ENCODE assay signal across 8 mouse cellular contexts in the genomic region with DNA sequence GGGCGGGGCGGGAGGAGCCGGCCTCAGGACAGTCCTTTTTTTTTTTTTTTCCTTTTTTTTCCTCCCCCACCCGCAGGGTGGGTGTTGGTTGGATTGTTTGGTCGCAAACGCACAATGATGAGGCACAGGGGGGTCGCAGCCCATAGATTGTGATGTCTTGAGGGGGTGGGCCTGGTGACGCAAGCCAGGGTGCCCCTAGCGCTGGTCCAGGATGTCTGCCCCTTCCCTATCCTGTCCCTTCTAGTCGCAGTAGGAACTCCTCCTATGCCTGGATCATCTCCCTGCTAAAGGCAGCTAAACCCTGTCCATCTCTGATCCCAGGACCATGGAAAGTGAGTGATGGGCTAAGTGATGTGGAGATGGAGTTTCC. TPM values are rescaled to one million over a fixed set of nuclear protein-coding genes. Genes with fewer than 3 reads are reported as not detected.
A peak's percentile ranks its signal among the peaks of the same experiment; 100 is the strongest.
DNase-seq lines count a peak whose midpoint lies in the region; ATAC-seq and TF ChIP-seq lines count a peak whose summit lies in the region.

No protein-coding gene starts in this region.

- no peak for TF ChIP-seq POLR2A in kidney, adult 2 months (IDR thresholded peaks at IDR 0.05; ENCODE audit: low read depth, low read length)
- no peak for TF ChIP-seq POLR2A in cortical plate, adult 2 months (IDR thresholded peaks at IDR 0.05; ENCODE audit: extremely low read depth, insufficient read depth, low read length)
- TF ChIP-seq POLR2A in thymus, adult 2 months (IDR thresholded peaks at IDR 0.05; ENCODE audit: control insufficient read depth, extremely low read depth, insufficient read depth, low read length, poor library complexity) = no peak

- H3K27me3 ChIP-seq in kidney, adult 2 months (replicated peaks; ENCODE audit: control insufficient read depth, insufficient read depth, low read length) = no peaks in the 10 kb centered on the region
- no peaks in the 10 kb centered on the region for H3K27me3 ChIP-seq in hindbrain, embryonic 15.5 days
- no peaks in the 10 kb centered on the region for H3K27me3 ChIP-seq in midbrain, postnatal 0 days (ENCODE audit: insufficient read depth, low read length)
- H3K27me3 ChIP-seq in thymus, adult 2 months (ENCODE audit: control insufficient read depth, insufficient read depth, low read length) = no peaks in the 10 kb centered on the region; the same call in 1 of the 2 replicates

- peak overlapping the region; percentile 86 for H3K9ac ChIP-seq in hindbrain, embryonic 15.5 days
- H3K9ac ChIP-seq in midbrain, postnatal 0 days (replicated peaks; ENCODE audit: low read length, poor library complexity, severe bottlenecking) = peak overlapping the region; percentile 90

- peak; percentile 60 for ATAC-seq in hindbrain, embryonic 15.5 days (ENCODE audit: low FRiP score, low read depth)
- ATAC-seq in midbrain, postnatal 0 days (ENCODE audit: low FRiP score) = peak; percentile 53

- H3K4me1 ChIP-seq in kidney, adult 2 months (ENCODE audit: control insufficient read depth, insufficient read depth, low read length) = peaks cover 24% of the 10 kb centered on the region
- H3K4me1 ChIP-seq in cortical plate, adult 2 months (ENCODE audit: control insufficient read depth, insufficient read depth, low read length) = no peaks in the 10 kb centered on the region; the same call in 1 of the 2 replicates
- peaks cover 13% of the 10 kb centered on the region for H3K4me1 ChIP-seq in hindbrain, embryonic 15.5 days (replicated peaks)
- H3K4me1 ChIP-seq in midbrain, postnatal 0 days (ENCODE audit: insufficient read depth, low read length) = peaks cover 8% of the 10 kb centered on the region; the same call in 1 of the 2 replicates
- no peaks in the 10 kb centered on the region for H3K4me1 ChIP-seq in thymus, adult 2 months (replicated peaks; ENCODE audit: control insufficient read depth, insufficient read depth, low read length)

- no peak for TF ChIP-seq CTCF in kidney, adult 2 months (conservative IDR thresholded peaks at IDR 0.05; ENCODE audit: insufficient read depth, insufficient read length, low read depth, low read length)
- no peak for TF ChIP-seq CTCF in cortical plate, adult 2 months (IDR thresholded peaks at IDR 0.05; ENCODE audit: extremely low read depth, insufficient read depth, low read length)
- peak; percentile 16; the same call in 1 of the 2 replicates for TF ChIP-seq CTCF in midbrain, postnatal 0 days (IDR thresholded peaks at IDR 0.05)
- TF ChIP-seq CTCF in thymus, adult 2 months (IDR thresholded peaks at IDR 0.05; ENCODE audit: borderline replicate concordance, control insufficient read depth, extremely low read depth, insufficient read depth, low read length, poor library complexity) = no peak

- no peaks in the 10 kb centered on the region for H3K36me3 ChIP-seq in kidney, adult 2 months (ENCODE audit: control insufficient read depth, insufficient read depth, low read length)
- no peaks in the 10 kb centered on the region for H3K36me3 ChIP-seq in hindbrain, embryonic 15.5 days
- H3K36me3 ChIP-seq in midbrain, postnatal 0 days (ENCODE audit: insufficient read depth, low read length) = no peaks in the 10 kb centered on the region
- H3K36me3 ChIP-seq in thymus, adult 2 months (ENCODE audit: control insufficient read depth, insufficient read depth, low read length) = no peaks in the 10 kb centered on the region

- no peak for DNase-seq in kidney, adult 2 months
- no peak for DNase-seq in kidney, postnatal 14 days
- no peak for DNase-seq in midbrain, postnatal 0 days (ENCODE audit: low spot score)
- no peak for DNase-seq in adrenal gland, postnatal 25 days
- DNase-seq in left cerebral cortex, adult 11 months (ENCODE audit: low spot score) = no peak
- DNase-seq in thymus, adult 2 months = no peak

- WGBS in kidney, adult 2 months = 1% methylated on average over 8 of the region's 10 CpGs
- WGBS in hindbrain, embryonic 15.5 days = 0% methylated on average over 7 of the region's 10 CpGs
- 2% methylated on average over 4 of the region's 10 CpGs for WGBS in midbrain, postnatal 0 days
- 15% methylated on average over 7 of the region's 10 CpGs for WGBS in thymus, adult 2 months

- peak overlapping the region; percentile 43; the same call in 1 of the 2 replicates for H3K27ac ChIP-seq in kidney, adult 2 months (ENCODE audit: insufficient read depth, low read depth, low read length)
- peak overlapping the region; percentile 7 for H3K27ac ChIP-seq in cortical plate, adult 2 months (ENCODE audit: insufficient read depth, low read length)
- H3K27ac ChIP-seq in hindbrain, embryonic 15.5 days (replicated peaks) = 0 out of 2 replicates have a peak overlapping the region, but pooled peaks have one; percentile 34
- peak overlapping the region; percentile 43; the same call in 1 of the 2 replicates for H3K27ac ChIP-seq in midbrain, postnatal 0 days (ENCODE audit: low read depth, low read length)
- H3K27ac ChIP-seq in thymus, adult 2 months (ENCODE audit: control insufficient read depth, insufficient read depth, low read length) = no peak overlapping the region

- no peaks in the 10 kb centered on the region for H3K9me3 ChIP-seq in hindbrain, embryonic 15.5 days
- no peaks in the 10 kb centered on the region for H3K9me3 ChIP-seq in midbrain, postnatal 0 days (ENCODE audit: low read length)

- peak overlapping the region; percentile 92 for H3K4me3 ChIP-seq in kidney, adult 2 months (ENCODE audit: insufficient read depth, low read depth, low read length)
- peak overlapping the region; percentile 35 for H3K4me3 ChIP-seq in cortical plate, adult 2 months (ENCODE audit: insufficient read depth, low read length)
- H3K4me3 ChIP-seq in hindbrain, embryonic 15.5 days = peak overlapping the region; percentile 85
- H3K4me3 ChIP-seq in midbrain, postnatal 0 days (ENCODE audit: low read depth, low read length) = peak overlapping the region; percentile 80
- no peak overlapping the region for H3K4me3 ChIP-seq in thymus, adult 2 months (ENCODE audit: control insufficient read depth, insufficient read depth, low read length)

- H3K4me2 ChIP-seq in hindbrain, embryonic 15.5 days = peak overlapping the region; percentile 96
- H3K4me2 ChIP-seq in midbrain, postnatal 0 days (ENCODE audit: low read depth, low read length, poor library complexity, severe bottlenecking) = peak overlapping the region; percentile 89

RNA-seq across cellular contexts. Expression of gene Clmn, which starts 0.3 kb away (rescaled TPM):
- polyA plus RNA-seq in kidney, adult 2 months (2012; rRNA removed) = 20.5 and 21.3 TPM in 2 replicates
- 20.6 and 21.2 TPM in 2 replicates for polyA plus RNA-seq in cortical plate, adult 2 months (2012; rRNA removed)
- 1.5 and 1.7 TPM in 2 replicates for polyA plus RNA-seq in hindbrain, embryonic 15.5 days (2015; fragmentation: Nextera tagmentation; extraction: Ambion mirVana)
- 2.2 and 3.1 TPM in 2 replicates for total RNA-seq in midbrain, postnatal 0 days (2014; rRNA removed)
- polyA plus RNA-seq in midbrain, postnatal 0 days (2015; fragmentation: Nextera tagmentation; extraction: Ambion mirVana) = 1.4 and 2.4 TPM in 2 replicates
- 8.5 and 12.4 TPM in 2 replicates for total RNA-seq in adrenal gland, postnatal 25 days (2021)
- polyA plus RNA-seq in thymus, adult 2 months (2012; rRNA removed) = 0.75 and 1.0 TPM in 2 replicates
